Comparison of ENCODE assay signal across 28 mouse cellular contexts in genomic region chr3:96868566-96868965, GRCm38 (mm10). TPM values are rescaled to one million over a fixed set of nuclear protein-coding genes. Genes with fewer than 3 reads are reported as not detected.
DNase-seq lines count a peak whose midpoint lies in the region; ATAC-seq and TF ChIP-seq lines count a peak whose summit lies in the region.
"Had no signal": no experiment of that assay in that cellular context is flagged by ENCODE, and none has a peak within 500 bp of the region (broad histone marks: within the 10 kb centered on the region; RNA-seq: fewer than 3 reads in every experiment).

No protein-coding gene starts in this region.

- H3K27ac ChIP-seq in intestine, postnatal 0 days (ENCODE audit: low read depth, low read length) = no peak overlapping the region
- no peak overlapping the region for H3K27ac ChIP-seq in intestine, embryonic 16.5 days (ENCODE audit: low read length)
- H3K27ac ChIP-seq: embryonic facial prominence, embryonic 10.5 days; embryonic facial prominence, embryonic 12.5 days; forebrain, embryonic 13.5 days; forebrain, embryonic 15.5 days had no signal

- no peak overlapping the region for H3K4me3 ChIP-seq in intestine, postnatal 0 days (ENCODE audit: low read depth, low read length)
- no peak overlapping the region for H3K4me3 ChIP-seq in intestine, embryonic 16.5 days (ENCODE audit: low read length)
- H3K4me3 ChIP-seq: embryonic facial prominence, embryonic 10.5 days; embryonic facial prominence, embryonic 12.5 days; forebrain, embryonic 13.5 days; forebrain, embryonic 15.5 days had no signal

- no peak overlapping the region for H3K9ac ChIP-seq in intestine, postnatal 0 days (ENCODE audit: low read depth, low read length)
- no peak overlapping the region for H3K9ac ChIP-seq in intestine, embryonic 16.5 days (ENCODE audit: low read depth, low read length)
- H3K9ac ChIP-seq: embryonic facial prominence, embryonic 12.5 days; forebrain, embryonic 13.5 days; forebrain, embryonic 15.5 days had no signal

- H3K36me3 ChIP-seq in intestine, postnatal 0 days (ENCODE audit: control insufficient read depth, insufficient read depth) = peaks cover 59% of the 10 kb centered on the region
- peaks cover 18% of the 10 kb centered on the region; the same call in 1 of the 2 replicates for H3K36me3 ChIP-seq in intestine, embryonic 16.5 days (ENCODE audit: control insufficient read depth, insufficient read depth, low read length)

- TF ChIP-seq CTCF in intestine, postnatal 0 days (IDR thresholded peaks at IDR 0.05; ENCODE audit: low read depth) = no peak

- H3K9me3 ChIP-seq in intestine, postnatal 0 days (ENCODE audit: control insufficient read depth) = no peaks in the 10 kb centered on the region
- no peaks in the 10 kb centered on the region for H3K9me3 ChIP-seq in intestine, embryonic 16.5 days (ENCODE audit: control insufficient read depth, low read length)
- H3K9me3 ChIP-seq: embryonic facial prominence, embryonic 10.5 days; embryonic facial prominence, embryonic 12.5 days; forebrain, embryonic 13.5 days; forebrain, embryonic 15.5 days; G1E had no signal

- H3K4me1 ChIP-seq in intestine, postnatal 0 days (replicated peaks; ENCODE audit: control insufficient read depth, insufficient read depth, low read length) = no peaks in the 10 kb centered on the region
- no peaks in the 10 kb centered on the region for H3K4me1 ChIP-seq in intestine, embryonic 16.5 days (ENCODE audit: control insufficient read depth, insufficient read depth, low read length)
- H3K4me1 ChIP-seq: embryonic facial prominence, embryonic 10.5 days; embryonic facial prominence, embryonic 12.5 days; forebrain, embryonic 13.5 days; forebrain, embryonic 15.5 days had no signal

- H3K4me2 ChIP-seq in intestine, postnatal 0 days (replicated peaks; ENCODE audit: low read depth) = no peak overlapping the region
- H3K4me2 ChIP-seq in intestine, embryonic 16.5 days (ENCODE audit: low read depth, low read length) = no peak overlapping the region
- H3K4me2 ChIP-seq: embryonic facial prominence, embryonic 12.5 days; forebrain, embryonic 13.5 days; forebrain, embryonic 15.5 days had no signal

- 92% methylated on average over 8 of the region's 8 CpGs for WGBS in intestine, postnatal 0 days
- 94% methylated on average over 8 of the region's 8 CpGs for WGBS in intestine, embryonic 16.5 days

- H3K27me3 ChIP-seq in intestine, postnatal 0 days (replicated peaks; ENCODE audit: control insufficient read depth, insufficient read depth, low read length) = no peaks in the 10 kb centered on the region
- no peaks in the 10 kb centered on the region for H3K27me3 ChIP-seq in intestine, embryonic 16.5 days (replicated peaks; ENCODE audit: control insufficient read depth, insufficient read depth, low read length)
- H3K27me3 ChIP-seq: CH12.LX; embryonic facial prominence, embryonic 12.5 days; forebrain, embryonic 13.5 days; forebrain, embryonic 15.5 days; Patski had no signal

- peak; percentile 22; the same call in 1 of the 2 replicates for ATAC-seq in intestine, postnatal 0 days
- ATAC-seq in intestine, embryonic 16.5 days = no peak
- ATAC-seq: activated CD4-positive, CD25-positive, alpha-beta regulatory T cell, adult 4 months; CD4-positive, CD25-positive, alpha-beta regulatory T cell, adult 4 months; forebrain, embryonic 13.5 days; forebrain, embryonic 15.5 days; Patski had no signal

- DNase-seq in heart, adult 11 months = peak; percentile 88
- DNase-seq in heart, postnatal 4 days = no peak
- peak; percentile 14 for DNase-seq in urinary bladder, adult 2 months (ENCODE audit: low spot score)
- DNase-seq in urinary bladder, postnatal 4 days (ENCODE audit: low spot score in 2 of 2) = no peak
- DNase-seq: adrenal gland, adult 8-10 months; adrenal gland, postnatal 14 days; adrenal gland, postnatal 36 days; B cell, adult 2 months; cerebellum, adult 11-12 months; cerebellum, adult 2 months; cerebellum, adult 9-10 months; cerebellum, postnatal 10 days; cerebellum, postnatal 25 days had no signal

RNA-seq across cellular contexts. Expression of gene Gja5, which starts 35.9 kb away (rescaled TPM):
- 10 to 100 TPM; 55.6 to 60.6 TPM for total RNA-seq in heart, postnatal 4 days (2021)
- 5.3 and 6.6 TPM in 2 replicates for polyA plus RNA-seq in intestine, postnatal 0 days (2015; fragmentation: Nextera tagmentation; extraction: Ambion mirVana)
- polyA plus RNA-seq in intestine, embryonic 16.5 days (2015; fragmentation: Nextera tagmentation; extraction: Ambion mirVana) = 12.5 and 13.6 TPM in 2 replicates
- polyA plus RNA-seq in urinary bladder, adult 2 months (2012; rRNA removed) = 4.4 and 5.5 TPM in 2 replicates
- total RNA-seq: CH12.LX had no signal
- polyA plus RNA-seq: CD4-positive, CD25-positive, alpha-beta regulatory T cell, adult 4 months had no signal

RNA-seq across cellular contexts. Expression of gene Gpr89, which starts 36.6 kb away (rescaled TPM):
- total RNA-seq in heart, postnatal 4 days (2021) = 10 to 100 TPM; 17.8 to 22.7 TPM
- polyA plus RNA-seq in intestine, postnatal 0 days (2015; fragmentation: Nextera tagmentation; extraction: Ambion mirVana) = 76.6 and 84.7 TPM in 2 replicates
- polyA plus RNA-seq in intestine, embryonic 16.5 days (2015; fragmentation: Nextera tagmentation; extraction: Ambion mirVana) = 93.4 and 103 TPM in 2 replicates
- 10.4 and 11.5 TPM in 2 replicates for polyA plus RNA-seq in urinary bladder, adult 2 months (2012; rRNA removed)

RNA-seq across cellular contexts. Expression of gene Cd160, which starts 39.4 kb away (rescaled TPM):
- not detected for total RNA-seq in heart, postnatal 4 days (2021)
- 0.66 and 0.84 TPM in 2 replicates for polyA plus RNA-seq in intestine, postnatal 0 days (2015; fragmentation: Nextera tagmentation; extraction: Ambion mirVana)
- 1.4 and 1.6 TPM in 2 replicates for polyA plus RNA-seq in intestine, embryonic 16.5 days (2015; fragmentation: Nextera tagmentation; extraction: Ambion mirVana)
- 0.29 and 0.78 TPM in 2 replicates for polyA plus RNA-seq in urinary bladder, adult 2 months (2012; rRNA removed)
- total RNA-seq: adrenal gland, postnatal 14 days; CH12.LX had no signal
- polyA plus RNA-seq: cerebellum, adult 2 months; cortical plate, adult 2 months; forebrain, embryonic 11.5 days had no signal

RNA-seq across cellular contexts. Expression of gene Pdzk1, which starts 39.5 kb away (rescaled TPM):
- under 1 TPM; 0.16 to 0.29 TPM for total RNA-seq in heart, postnatal 4 days (2021)
- polyA plus RNA-seq in intestine, postnatal 0 days (2015; fragmentation: Nextera tagmentation; extraction: Ambion mirVana) = 224 and 258 TPM in 2 replicates
- polyA plus RNA-seq in intestine, embryonic 16.5 days (2015; fragmentation: Nextera tagmentation; extraction: Ambion mirVana) = 45.2 and 67.0 TPM in 2 replicates
- polyA plus RNA-seq in urinary bladder, adult 2 months (2012; rRNA removed) = 0.04 TPM in 1 of 2 replicates, not detected in the other
- total RNA-seq: adrenal gland, postnatal 36 days had no signal
- polyA plus RNA-seq: embryonic facial prominence, embryonic 12.5 days; embryonic facial prominence, embryonic 14.5 days; forebrain, embryonic 11.5 days; forebrain, embryonic 13.5 days had no signal

RNA-seq across cellular contexts. Expression of gene Gja8, which starts 57.3 kb away (rescaled TPM):
- total RNA-seq in heart, postnatal 4 days (2021) = not detected
- 0.03 and 0.04 TPM in 2 replicates for polyA plus RNA-seq in intestine, postnatal 0 days (2015; fragmentation: Nextera tagmentation; extraction: Ambion mirVana)
- 0.04 TPM in 1 of 2 replicates, not detected in the other for polyA plus RNA-seq in intestine, embryonic 16.5 days (2015; fragmentation: Nextera tagmentation; extraction: Ambion mirVana)
- not detected in 2 replicates for polyA plus RNA-seq in urinary bladder, adult 2 months (2012; rRNA removed)
- total RNA-seq: adrenal gland, adult 18-20 months; adrenal gland, adult 8-10 months; adrenal gland, postnatal 14 days; adrenal gland, postnatal 36 days; CH12.LX had no signal
- polyA plus RNA-seq: CD4-positive, CD25-positive, alpha-beta regulatory T cell, adult 4 months; cerebellum, adult 2 months; cortical plate, adult 2 months; embryonic facial prominence, embryonic 14.5 days; forebrain, embryonic 11.5 days; forebrain, embryonic 13.5 days; G1E had no signal

Comparison
In these comparisons a context has a peak if more than half of its experiments do, and no peak if none do; other contexts are left out.
1. DNase-seq: peak in heart, adult 11 months (single experiment) and urinary bladder, adult 2 months (single experiment); none in heart, postnatal 4 days (single experiment) and urinary bladder, postnatal 4 days (0 of 2).